Mouse (Mus musculus) forebrain, postnatal 0 days (tissue): ENCODE results near the gene Syne1. TPM values are rescaled to one million over a fixed set of nuclear protein-coding genes. Genes with fewer than 3 reads are reported as not detected.

Experiments used
- ATAC-seq: fragments of 200-750 bp; cut with Nextera tagmentation; 2 replicates; pipeline ENCODE4 v1.8.0; 2017; ENCODE audit warnings: mild to moderate bottlenecking, moderate library complexity
- DNase-seq: peaks from one replicate; pipeline ENCODE4 v3.0.0-alpha.2; 2015
- H3K27ac ChIP-seq: fragments of 300-500 bp; sonication (generic); 2 replicates; pipeline ENCODE4 v1.5.1; 2014; ENCODE audit warnings: low read depth, mild to moderate bottlenecking, antibody characterized with exemption, low read length, moderate library complexity, mixed read lengths
- H3K27me3 ChIP-seq: fragments of 300-500 bp; sonication (generic); 2 replicates; pipeline ENCODE4 v1.6.1; 2014; ENCODE audit warnings: mild to moderate bottlenecking, low read length, mixed read lengths; ENCODE audit not compliant: insufficient read depth
- H3K36me3 ChIP-seq: fragments of 300-500 bp; sonication (generic); 2 replicates; pipeline ENCODE4 v1.6.1; 2014; ENCODE audit warnings: mild to moderate bottlenecking, moderate library complexity; ENCODE audit not compliant: insufficient read depth
- H3K4me1 ChIP-seq: fragments of 300-500 bp; sonication (generic); 2 replicates; pipeline ENCODE4 v1.6.1; 2014; ENCODE audit warnings: antibody characterized with exemption; ENCODE audit not compliant: insufficient read depth
- H3K4me2 ChIP-seq: fragments of 300-500 bp; sonication (generic); 2 replicates; pipeline ENCODE4 v1.6.1; 2014; ENCODE audit warnings: low read depth, mild to moderate bottlenecking, moderate library complexity
- H3K4me3 ChIP-seq: fragments of 300-500 bp; sonication (generic); 2 replicates; pipeline ENCODE4 v1.5.1; 2014; ENCODE audit warnings: low read depth, low read length, mixed read lengths
- H3K9ac ChIP-seq: fragments of 300-500 bp; sonication (generic); 2 replicates; pipeline ENCODE4 v1.6.1; 2014; ENCODE audit warnings: mild to moderate bottlenecking
- H3K9me3 ChIP-seq: fragments of 300-500 bp; sonication (generic); 2 replicates; pipeline ENCODE4 v1.6.1; 2016; ENCODE audit warnings: low read length
- CTCF ChIP-seq: sonication (generic); IDR thresholded peaks from 2 replicates; pipeline ENCODE4 v1.5.1; 2016; ENCODE audit warnings: antibody characterized with exemption, control low read depth, low read depth
- WGBS: fragments of 180-500 bp; shearing (Covaris S2); extraction: QIAGEN DNeasy Blood & Tissue Kit; methylation state at CpG from one replicate; pipeline ENCODE4 v1.1.7; 2014; 5-methylcytosine and 5-hydroxymethylcytosine counted together
- polyA plus RNA-seq: library from polyadenylated mRNA; unstranded; fragments of >200 nt; fragmentation: Nextera tagmentation; extraction: Ambion mirVana; gene quantifications from 2 replicates; pipeline ENCODE4 v1.2.1, GENCODE M21; 2015
- total RNA-seq: library from RNA; depleted of rRNA; stranded (reverse); fragments of >200 nt; gene quantifications from 2 replicates; pipeline ENCODE4 v1.2.3, GENCODE M21; 2014

The Syne1 gene
- total and polyA plus RNA-seq, 2 experiments from 2014 or later: 11.2 to 60.5 TPM

DNA sequence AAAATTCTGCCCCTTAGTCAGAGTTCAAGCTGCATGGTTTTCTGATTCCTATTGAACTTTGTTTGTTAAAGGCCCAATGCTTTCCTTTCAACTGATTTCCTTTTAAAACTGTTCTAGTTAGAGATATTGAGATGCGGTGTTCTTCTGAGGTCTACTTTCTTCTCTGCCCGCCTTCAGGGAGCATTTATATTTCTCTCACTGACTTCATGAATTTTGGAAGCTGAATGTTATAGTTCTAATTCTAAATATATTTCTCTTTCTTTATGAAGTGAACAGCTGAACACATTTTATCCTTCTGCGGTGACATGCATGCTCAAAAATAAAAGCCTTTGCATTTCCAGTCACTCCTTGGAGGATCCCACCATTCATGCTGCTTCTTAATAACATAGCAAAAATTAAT is 106.0 kb downstream of the Syne1 start:
- no peak overlapping the region for H3K27ac ChIP-seq
- 73% methylated on average over 3 of the region's 3 CpGs for WGBS

DNA sequence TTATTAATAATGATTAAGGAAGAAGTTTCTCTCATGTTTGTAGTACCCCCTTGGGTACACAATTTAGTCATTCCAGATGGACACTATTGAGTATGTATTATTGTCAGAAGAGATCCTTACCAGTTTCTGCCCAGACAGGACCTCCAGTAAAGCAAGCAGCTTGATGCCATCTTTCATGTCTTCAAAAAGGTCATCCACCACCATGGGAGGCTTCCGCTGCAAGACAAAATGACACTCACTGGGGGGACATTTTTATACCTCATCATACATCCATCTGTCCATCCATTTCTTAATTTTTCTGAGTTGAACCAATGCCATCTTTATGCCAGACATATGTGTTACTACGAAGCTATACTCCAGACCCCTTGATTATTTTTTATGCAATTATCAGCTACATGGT is 108.3 kb downstream of the Syne1 start:
- TF ChIP-seq CTCF: no peak
- Histone ChIP-seq H3K4me2 (no peak overlapping the region), H3K4me3 (no peak overlapping the region), H3K27ac (no peak overlapping the region), H3K4me1 (no peaks in the 10 kb centered on the region), H3K36me3 (no peaks in the 10 kb centered on the region), H3K9me3 (no peaks in the 10 kb centered on the region), H3K27me3 (no peaks in the 10 kb centered on the region), H3K9ac (no peak overlapping the region)
- 95% methylated on average over 2 of the region's 2 CpGs for WGBS
- ATAC-seq (no peak), DNase-seq (no peak)

More for the DNA sequence above, 106.0 kb downstream of the Syne1 start:
- Histone ChIP-seq H3K9ac (no peak overlapping the region), H3K9me3 (no peaks in the 10 kb centered on the region), H3K4me3 (no peak overlapping the region), H3K27me3 (no peaks in the 10 kb centered on the region), H3K36me3 (no peaks in the 10 kb centered on the region), H3K4me2 (no peak overlapping the region), H3K4me1 (no peaks in the 10 kb centered on the region)
- ATAC-seq (no peak), DNase-seq (no peak)
- TF ChIP-seq CTCF: no peak

DNA sequence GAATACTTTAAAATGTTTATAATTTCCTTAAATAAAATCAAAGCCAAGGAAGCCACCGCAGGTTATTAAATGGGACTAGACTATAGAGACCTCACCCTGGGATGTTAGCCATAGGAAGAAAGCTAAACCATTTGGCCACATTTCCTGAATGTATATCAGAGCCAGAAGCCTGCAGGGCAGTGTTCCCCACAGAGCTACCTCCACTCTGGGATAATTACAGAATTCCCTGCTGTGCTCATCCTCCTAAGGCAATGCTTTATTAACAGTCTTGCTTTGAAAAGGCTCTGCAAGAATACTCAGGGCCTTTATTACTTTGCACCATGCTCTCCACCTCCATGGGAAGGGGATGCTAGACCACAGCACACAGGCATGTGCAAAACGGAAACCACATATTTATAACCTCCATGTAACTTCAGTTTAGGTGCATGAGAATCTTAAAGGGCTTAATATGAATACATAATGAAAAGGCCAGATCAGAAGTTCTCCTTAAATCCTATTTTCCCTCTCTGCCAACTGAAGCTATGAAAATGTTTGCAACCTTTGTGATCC is 111.4 kb downstream of the Syne1 start:
- H3K9ac ChIP-seq: no peak overlapping the region
- no peaks in the 10 kb centered on the region for H3K27me3 ChIP-seq
- no peaks in the 10 kb centered on the region for H3K4me1 ChIP-seq
- DNase-seq: no peak
- H3K4me3 ChIP-seq: no peak overlapping the region
- no peak overlapping the region for H3K27ac ChIP-seq
- H3K4me2 ChIP-seq: no peak overlapping the region
- 30% methylated on average over 2 of the region's 2 CpGs for WGBS
- H3K9me3 ChIP-seq: no peaks in the 10 kb centered on the region
- no peak for ATAC-seq
- no peak for TF ChIP-seq CTCF
- H3K36me3 ChIP-seq: no peaks in the 10 kb centered on the region

DNA sequence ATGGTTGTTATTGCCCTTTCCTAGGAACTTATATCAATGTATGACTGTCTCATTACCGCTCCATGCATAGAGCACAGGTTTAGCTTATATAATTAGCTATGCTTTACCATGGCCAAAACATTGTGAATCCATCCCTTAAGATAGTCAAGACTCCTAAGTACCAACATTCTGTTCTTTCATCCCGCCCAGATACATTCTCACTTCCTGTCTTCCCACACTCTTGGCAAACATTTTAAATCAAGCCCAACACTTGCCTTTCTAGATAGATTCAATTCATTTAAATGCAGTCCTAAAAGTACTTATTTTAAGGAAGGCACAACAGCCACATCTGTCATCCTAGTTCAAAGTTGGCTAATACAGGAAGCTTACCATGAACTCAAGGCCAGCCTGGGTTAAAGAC is 113.5 kb downstream of the Syne1 start:
- Histone ChIP-seq H3K36me3 (no peaks in the 10 kb centered on the region), H3K4me3 (no peak overlapping the region), H3K27ac (no peak overlapping the region), H3K4me1 (no peaks in the 10 kb centered on the region), H3K9me3 (no peaks in the 10 kb centered on the region), H3K4me2 (no peak overlapping the region), H3K9ac (no peak overlapping the region), H3K27me3 (no peaks in the 10 kb centered on the region)
- WGBS: 93% methylated on average over 2 of the region's 2 CpGs
- DNase-seq (no peak), ATAC-seq (no peak)
- no peak for TF ChIP-seq CTCF

DNA sequence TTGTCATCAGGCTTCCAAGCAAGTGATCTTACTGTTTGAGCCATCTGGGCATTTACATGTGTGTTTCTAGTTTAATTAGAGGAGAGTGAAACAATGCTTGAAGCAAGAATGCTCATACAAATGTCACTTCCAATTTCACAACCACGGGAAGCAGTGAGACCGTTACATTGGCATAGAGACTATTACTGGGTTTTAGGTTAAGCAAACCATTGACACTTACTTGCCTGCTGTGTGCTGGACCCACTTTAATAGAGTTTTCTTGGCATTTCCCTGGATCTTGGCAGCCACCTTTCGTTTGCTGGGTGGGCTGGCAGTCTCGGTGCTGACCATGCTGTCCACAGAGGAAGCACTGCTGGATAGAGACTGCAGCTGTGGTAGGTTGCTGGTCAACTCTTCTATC is 127.3 kb downstream of the Syne1 start:
- TF ChIP-seq CTCF: no peak
- Histone ChIP-seq H3K27me3 (no peaks in the 10 kb centered on the region), H3K27ac (no peak overlapping the region), H3K36me3 (no peaks in the 10 kb centered on the region), H3K9ac (no peak overlapping the region), H3K4me1 (no peaks in the 10 kb centered on the region), H3K4me3 (no peak overlapping the region), H3K4me2 (no peak overlapping the region), H3K9me3 (no peaks in the 10 kb centered on the region)
- WGBS: 41% methylated on average over 4 of the region's 4 CpGs
- peak; percentile 29; the same call in 1 of the 2 replicates for ATAC-seq
- peak; percentile 26 for DNase-seq

DNA sequence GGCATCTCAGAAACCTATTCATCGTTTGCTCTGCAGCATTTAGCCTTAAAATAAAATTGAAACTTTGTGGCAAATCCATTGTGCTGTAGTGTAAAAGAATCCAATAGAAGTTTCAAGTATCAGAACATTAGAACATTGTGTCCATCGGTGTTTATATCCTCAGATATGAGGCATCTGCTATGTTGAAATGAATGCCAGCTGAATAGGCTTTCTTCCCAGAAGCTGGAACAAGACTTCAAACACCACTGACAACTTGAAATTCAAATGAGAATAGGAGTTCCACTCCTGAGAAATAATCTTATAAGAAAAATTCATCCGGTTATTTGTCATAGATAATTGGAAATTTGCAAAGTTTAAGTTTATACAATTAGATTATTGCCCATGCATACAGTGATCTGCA is 135.6 kb downstream of the Syne1 start:
- ATAC-seq (no peak), DNase-seq (no peak)
- Histone ChIP-seq H3K4me1 (no peaks in the 10 kb centered on the region), H3K9me3 (no peaks in the 10 kb centered on the region), H3K4me3 (no peak overlapping the region), H3K27ac (no peak overlapping the region), H3K36me3 (no peaks in the 10 kb centered on the region), H3K9ac (no peak overlapping the region), H3K4me2 (no peak overlapping the region), H3K27me3 (no peaks in the 10 kb centered on the region)
- WGBS: 76% methylated on average over 3 of the region's 3 CpGs
- no peak for TF ChIP-seq CTCF

DNA sequence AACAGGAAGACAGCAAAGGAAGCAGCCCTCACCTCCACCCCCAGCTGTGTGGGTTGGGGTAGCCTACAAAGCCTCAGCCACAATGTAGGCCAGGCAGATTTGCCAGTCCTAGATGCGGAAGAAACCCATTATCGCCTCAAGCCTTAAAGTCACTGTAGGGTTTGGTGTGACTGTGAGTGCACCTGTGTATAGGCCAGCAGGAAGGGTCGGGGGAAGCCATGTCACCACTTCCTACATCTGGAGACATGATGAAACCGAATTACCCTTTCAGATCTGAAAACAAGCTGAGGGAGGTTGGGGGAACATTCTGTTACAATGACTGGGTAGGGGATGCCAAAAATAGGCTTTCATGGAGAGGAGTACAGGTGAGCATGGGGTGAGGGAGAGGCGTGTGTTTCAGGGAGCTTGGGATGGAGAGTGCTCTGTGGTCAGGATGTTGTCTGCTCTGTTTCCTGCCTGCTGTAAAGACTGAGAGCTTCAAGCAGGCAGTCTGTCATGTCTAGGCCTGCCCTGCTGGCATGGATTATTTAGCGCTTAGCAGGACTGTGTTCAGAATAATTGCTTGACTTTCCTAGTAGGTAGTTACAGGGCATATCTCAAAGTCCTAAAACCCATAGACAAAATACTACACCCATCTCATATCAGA is 167.0 kb downstream of the Syne1 start:
- DNase-seq (no peak), ATAC-seq (no peak)
- no peak overlapping the region for H3K4me3 ChIP-seq
- no peak overlapping the region for H3K27ac ChIP-seq
- no peak for TF ChIP-seq CTCF
- H3K9me3 ChIP-seq: no peaks in the 10 kb centered on the region
- H3K4me2 ChIP-seq: no peak overlapping the region
- no peaks in the 10 kb centered on the region for H3K27me3 ChIP-seq
- no peak overlapping the region for H3K9ac ChIP-seq
- H3K36me3 ChIP-seq: no peaks in the 10 kb centered on the region
- H3K4me1 ChIP-seq: no peaks in the 10 kb centered on the region
- 86% methylated on average over 6 of the region's 6 CpGs for WGBS
